Mouse (Mus musculus) liver, embryonic 12.5 days (tissue): ENCODE data around the gene Cfdp1. TPM values are rescaled to one million over a fixed set of nuclear protein-coding genes. Genes with fewer than 3 reads are reported as not detected.
A peak's percentile ranks its signal among the peaks of the same experiment; 100 is the strongest.

Experiments
- ATAC-seq: fragments of 200-750 bp; cut with Nextera tagmentation; 2 replicates; pipeline ENCODE4 v1.8.0; 2017; ENCODE audit warnings: moderate number of reproducible peaks, mild to moderate bottlenecking, moderate library complexity
- H3K27ac ChIP-seq: fragments of 300-500 bp; sonication (generic); 2 replicates; pipeline ENCODE4 v1.5.1; 2016; ENCODE audit warnings: mild to moderate bottlenecking
- H3K27me3 ChIP-seq: fragments of 300-500 bp; sonication (generic); replicated peaks from 2 replicates; pipeline ENCODE4 v1.6.1; 2016; ENCODE audit warnings: mild to moderate bottlenecking, moderate library complexity
- H3K36me3 ChIP-seq: fragments of 300-500 bp; sonication (generic); 2 replicates; pipeline ENCODE4 v1.6.1; 2016; ENCODE audit warnings: mild to moderate bottlenecking, moderate library complexity
- H3K4me1 ChIP-seq: fragments of 300-500 bp; sonication (generic); 2 replicates; pipeline ENCODE4 v1.6.1; 2016
- H3K4me2 ChIP-seq: fragments of 300-500 bp; sonication (generic); 2 replicates; pipeline ENCODE4 v1.6.1; 2016; ENCODE audit warnings: mild to moderate bottlenecking, moderate library complexity
- H3K4me3 ChIP-seq: fragments of 300-500 bp; sonication (generic); 2 replicates; pipeline ENCODE4 v1.5.1; 2016; ENCODE audit warnings: mild to moderate bottlenecking, moderate library complexity
- H3K9ac ChIP-seq: fragments of 300-500 bp; sonication (generic); 2 replicates; pipeline ENCODE4 v1.6.1; 2016; ENCODE audit warnings: mild to moderate bottlenecking, moderate library complexity
- H3K9me3 ChIP-seq: fragments of 300-500 bp; sonication (generic); replicated peaks from 2 replicates; pipeline ENCODE4 v1.6.1; 2016; ENCODE audit warnings: mild to moderate bottlenecking, moderate library complexity
- WGBS: fragments of 180-500 bp; shearing (Covaris S2); methylation state at CpG from one replicate; pipeline ENCODE4 v1.1.7; 2016; ENCODE audit not compliant: insufficient replicate concordance; 5-methylcytosine and 5-hydroxymethylcytosine counted together
- polyA plus RNA-seq: library from polyadenylated mRNA; unstranded; fragments of >200 nt; fragmentation: Nextera tagmentation; extraction: Ambion mirVana; gene quantifications from 2 replicates; pipeline ENCODE4 v1.2.1, GENCODE M21; 2016

The Cfdp1 gene
- polyA plus RNA-seq, 1 experiment from 2014 or later = 128 TPM

GRCm38 (mm10) chr8:111789200-111789599, 64.9 kb downstream of the Cfdp1 start:
- Histone ChIP-seq H3K4me3 (no peak overlapping the region), H3K9me3 (no peaks in the 10 kb centered on the region), H3K36me3 (peaks cover 37% of the 10 kb centered on the region), H3K9ac (no peak overlapping the region), H3K27me3 (no peaks in the 10 kb centered on the region), H3K4me1 (no peaks in the 10 kb centered on the region; the same call in 1 of the 2 replicates), H3K27ac (no peak overlapping the region), H3K4me2 (no peak overlapping the region)
- 59% methylated on average over 4 of the region's 4 CpGs for WGBS
- ATAC-seq = no peak

GRCm38 (mm10) chr8:111788497-111788896, 65.6 kb downstream of the Cfdp1 start:
- Histone ChIP-seq H3K27me3 (no peaks in the 10 kb centered on the region), H3K36me3 (peaks cover 40% of the 10 kb centered on the region), H3K9me3 (no peaks in the 10 kb centered on the region), H3K4me2 (no peak overlapping the region), H3K4me3 (no peak overlapping the region), H3K27ac (no peak overlapping the region), H3K9ac (no peak overlapping the region), H3K4me1 (no peaks in the 10 kb centered on the region; the same call in 1 of the 2 replicates)
- WGBS = 72% methylated on average over 3 of the region's 3 CpGs
- no peak for ATAC-seq

GRCm38 (mm10) chr8:111788085-111788484, 66.0 kb downstream of the Cfdp1 start:
- WGBS = 73% methylated on average over 5 of the region's 5 CpGs
- H3K36me3 ChIP-seq = peaks cover 39% of the 10 kb centered on the region
- H3K9me3 ChIP-seq = no peaks in the 10 kb centered on the region
- no peaks in the 10 kb centered on the region for H3K27me3 ChIP-seq
- no peaks in the 10 kb centered on the region; the same call in 1 of the 2 replicates for H3K4me1 ChIP-seq
- H3K4me2 ChIP-seq = no peak overlapping the region
- no peak overlapping the region for H3K9ac ChIP-seq
- H3K27ac ChIP-seq = no peak overlapping the region
- no peak overlapping the region for H3K4me3 ChIP-seq
- no peak for ATAC-seq

GRCm38 (mm10) chr8:111787683-111788082, 66.4 kb downstream of the Cfdp1 start:
- Histone ChIP-seq H3K9ac (no peak overlapping the region), H3K9me3 (no peaks in the 10 kb centered on the region), H3K36me3 (peaks cover 38% of the 10 kb centered on the region), H3K4me2 (no peak overlapping the region), H3K27ac (no peak overlapping the region), H3K4me1 (no peaks in the 10 kb centered on the region; the same call in 1 of the 2 replicates), H3K27me3 (no peaks in the 10 kb centered on the region), H3K4me3 (no peak overlapping the region)
- WGBS = 71% methylated on average over 4 of the region's 4 CpGs
- no peak for ATAC-seq

- no peaks in the 10 kb centered on the region for H3K9me3 ChIP-seq
- H3K4me3 ChIP-seq = no peak overlapping the region
- H3K4me1 ChIP-seq = no peaks in the 10 kb centered on the region; the same call in 1 of the 2 replicates
- WGBS = 79% methylated on average over 13 of the region's 13 CpGs
- no peaks in the 10 kb centered on the region for H3K27me3 ChIP-seq
- no peak for ATAC-seq
- H3K36me3 ChIP-seq = peaks cover 39% of the 10 kb centered on the region
- no peak overlapping the region for H3K27ac ChIP-seq
- H3K9ac ChIP-seq = no peak overlapping the region
- no peak overlapping the region for H3K4me2 ChIP-seq
Measured at GRCm38 (mm10) chr8:111786701-111787588, 67.1 kb downstream of the Cfdp1 start.

- no peaks in the 10 kb centered on the region for H3K9me3 ChIP-seq
- WGBS = 84% methylated on average over 2 of the region's 2 CpGs
- peaks cover 34% of the 10 kb centered on the region for H3K36me3 ChIP-seq
- H3K4me3 ChIP-seq = no peak overlapping the region
- no peaks in the 10 kb centered on the region; the same call in 1 of the 2 replicates for H3K4me1 ChIP-seq
- no peak for ATAC-seq
- H3K27ac ChIP-seq = no peak overlapping the region
- H3K9ac ChIP-seq = no peak overlapping the region
- no peaks in the 10 kb centered on the region for H3K27me3 ChIP-seq
- no peak overlapping the region for H3K4me2 ChIP-seq
Measured at GRCm38 (mm10) chr8:111786116-111786515, 68.0 kb downstream of the Cfdp1 start.

- 74% methylated on average over 9 of the region's 9 CpGs for WGBS
- Histone ChIP-seq H3K9me3 (no peaks in the 10 kb centered on the region), H3K4me2 (no peak overlapping the region), H3K4me3 (no peak overlapping the region), H3K27ac (no peak overlapping the region), H3K9ac (no peak overlapping the region), H3K27me3 (no peaks in the 10 kb centered on the region), H3K4me1 (peaks cover 7% of the 10 kb centered on the region; the same call in 1 of the 2 replicates), H3K36me3 (peaks cover 47% of the 10 kb centered on the region)
- ATAC-seq = no peak
Measured at GRCm38 (mm10) chr8:111782671-111783394, 71.3 kb downstream of the Cfdp1 start.

- no peak for ATAC-seq
- Histone ChIP-seq H3K4me2 (no peak overlapping the region), H3K36me3 (peaks cover 52% of the 10 kb centered on the region), H3K9me3 (no peaks in the 10 kb centered on the region), H3K9ac (no peak overlapping the region), H3K27ac (no peak overlapping the region), H3K4me3 (no peak overlapping the region), H3K4me1 (peaks cover 7% of the 10 kb centered on the region; the same call in 1 of the 2 replicates), H3K27me3 (no peaks in the 10 kb centered on the region)
- 82% methylated on average over 2 of the region's 2 CpGs for WGBS
Measured at GRCm38 (mm10) chr8:111782161-111782560, 71.9 kb downstream of the Cfdp1 start.

- 79% methylated on average over 10 of the region's 10 CpGs for WGBS
- H3K9ac ChIP-seq = no peak overlapping the region
- peaks cover 64% of the 10 kb centered on the region for H3K36me3 ChIP-seq
- ATAC-seq = no peak
- H3K4me1 ChIP-seq = peaks cover 7% of the 10 kb centered on the region; the same call in 1 of the 2 replicates
- no peak overlapping the region for H3K4me2 ChIP-seq
- no peaks in the 10 kb centered on the region for H3K9me3 ChIP-seq
- no peak overlapping the region for H3K4me3 ChIP-seq
- no peak overlapping the region for H3K27ac ChIP-seq
- H3K27me3 ChIP-seq = no peaks in the 10 kb centered on the region
Measured at GRCm38 (mm10) chr8:111780697-111781424, 73.2 kb downstream of the Cfdp1 start.

GRCm38 (mm10) chr8:111779690-111780089, 74.4 kb downstream of the Cfdp1 start:
- H3K27me3 ChIP-seq = no peaks in the 10 kb centered on the region
- peak; percentile 59 for ATAC-seq
- H3K4me1 ChIP-seq = peaks cover 10% of the 10 kb centered on the region
- H3K27ac ChIP-seq = peak overlapping the region; percentile 12; the same call in 1 of the 2 replicates
- WGBS = 73% methylated on average over 7 of the region's 7 CpGs
- no peak overlapping the region for H3K4me3 ChIP-seq
- peaks cover 70% of the 10 kb centered on the region for H3K36me3 ChIP-seq
- no peaks in the 10 kb centered on the region for H3K9me3 ChIP-seq
- no peak overlapping the region for H3K9ac ChIP-seq
- H3K4me2 ChIP-seq = no peak overlapping the region

GRCm38 (mm10) chr8:111778801-111779200, 75.3 kb downstream of the Cfdp1 start:
- Histone ChIP-seq H3K4me1 (peaks cover 19% of the 10 kb centered on the region), H3K4me2 (no peak overlapping the region), H3K27ac (no peak overlapping the region), H3K4me3 (no peak overlapping the region), H3K9ac (no peak overlapping the region), H3K36me3 (peaks cover 70% of the 10 kb centered on the region), H3K27me3 (no peaks in the 10 kb centered on the region), H3K9me3 (no peaks in the 10 kb centered on the region)
- WGBS = 77% methylated on average over 7 of the region's 7 CpGs
- no peak for ATAC-seq
